Mouse (Mus musculus) kidney, postnatal 0 days (tissue): ENCODE results near the gene Atp6v0e2. TPM values are rescaled to one million over a fixed set of nuclear protein-coding genes. Genes with fewer than 3 reads are reported as not detected.

Experiments used
- ATAC-seq: fragments of 200-750 bp; cut with Nextera tagmentation; replicated peaks from 2 replicates; pipeline ENCODE4 v1.8.0; 2017; ENCODE audit warnings: low read depth, moderate number of reproducible peaks, moderate TSS enrichment, moderate library complexity; ENCODE audit not compliant: low FRiP score
- DNase-seq: peaks from one replicate; pipeline ENCODE4 v3.0.0-alpha.2; 2016; ENCODE audit warnings: low spot score
- H3K27ac ChIP-seq: fragments of 300-500 bp; sonication (generic); 2 replicates; pipeline ENCODE4 v1.5.1; 2014; ENCODE audit warnings: mild to moderate bottlenecking
- H3K27me3 ChIP-seq: fragments of 300-500 bp; sonication (generic); 2 replicates; pipeline ENCODE4 v1.6.1; 2014; ENCODE audit warnings: low read length, mixed read lengths; ENCODE audit not compliant: insufficient read depth
- H3K36me3 ChIP-seq: fragments of 300-500 bp; sonication (generic); 2 replicates; pipeline ENCODE4 v1.6.1; 2014; ENCODE audit warnings: low read length, mixed read lengths; ENCODE audit not compliant: insufficient read depth
- H3K4me1 ChIP-seq: fragments of 300-500 bp; sonication (generic); replicated peaks from 2 replicates; pipeline ENCODE4 v1.6.1; 2014; ENCODE audit warnings: antibody characterized with exemption, low read length, mixed read lengths; ENCODE audit not compliant: insufficient read depth
- H3K4me2 ChIP-seq: fragments of 300-500 bp; sonication (generic); 2 replicates; pipeline ENCODE4 v1.6.1; 2014; ENCODE audit warnings: mild to moderate bottlenecking, low read length, moderate library complexity, mixed read lengths
- H3K4me3 ChIP-seq: fragments of 300-500 bp; sonication (generic); replicated peaks from 2 replicates; pipeline ENCODE4 v1.5.1; 2014; ENCODE audit warnings: low read depth, low read length
- H3K9ac ChIP-seq: fragments of 300-500 bp; sonication (generic); 2 replicates; pipeline ENCODE4 v1.6.1; 2014; ENCODE audit warnings: low read depth, low read length
- H3K9me3 ChIP-seq: fragments of 300-500 bp; sonication (generic); replicated peaks from 2 replicates; pipeline ENCODE4 v1.6.1; 2016; ENCODE audit warnings: low read length, inconsistent platforms, mixed read lengths
- CTCF ChIP-seq: IDR thresholded peaks from 2 replicates; pipeline ENCODE4 v1.5.1; 2016; ENCODE audit warnings: antibody characterized with exemption, low read depth, mild to moderate bottlenecking, moderate library complexity
- WGBS: fragments of 180-500 bp; shearing (Covaris S2); extraction: QIAGEN DNeasy Blood & Tissue Kit; methylation state at CpG from one replicate; pipeline ENCODE4 v1.1.7; 2014; 5-methylcytosine and 5-hydroxymethylcytosine counted together
- polyA plus RNA-seq: library from polyadenylated mRNA; unstranded; fragments of >200 nt; fragmentation: Nextera tagmentation; extraction: Ambion mirVana; gene quantifications from 2 replicates; pipeline ENCODE4 v1.2.1, GENCODE M21; 2015

The Atp6v0e2 gene
- polyA plus RNA-seq, 1 experiment from 2014 or later: 31.1 TPM

GRCm38 (mm10) chr6:48546271-48546670, 8.9 kb downstream of the Atp6v0e2 start:
- Histone ChIP-seq H3K4me3 (no peak overlapping the region), H3K27ac (no peak overlapping the region), H3K4me2 (no peak overlapping the region), H3K27me3 (no peaks in the 10 kb centered on the region), H3K9me3 (no peaks in the 10 kb centered on the region), H3K36me3 (no peaks in the 10 kb centered on the region), H3K9ac (no peak overlapping the region), H3K4me1 (0 out of 2 replicates have a peak, but pooled peaks cover 5% of the 10 kb centered on the region)
- 38% methylated on average over 1 of the region's 1 CpGs for WGBS
- no peak for ATAC-seq
- peak; percentile 47 for DNase-seq
- peak; percentile 78 for TF ChIP-seq CTCF

- Histone ChIP-seq H3K9me3 (no peaks in the 10 kb centered on the region), H3K36me3 (no peaks in the 10 kb centered on the region), H3K27ac (no peak overlapping the region), H3K4me1 (0 out of 2 replicates have a peak, but pooled peaks cover 2% of the 10 kb centered on the region), H3K27me3 (no peaks in the 10 kb centered on the region), H3K9ac (no peak overlapping the region), H3K4me2 (no peak overlapping the region), H3K4me3 (no peak overlapping the region)
- 49% methylated on average over 4 of the region's 4 CpGs for WGBS
- TF ChIP-seq CTCF: no peak
- DNase-seq (no peak), ATAC-seq (no peak)
Observed at GRCm38 (mm10) chr6:48546858-48547257, 9.4 kb downstream of the Atp6v0e2 start.

- H3K9ac ChIP-seq: no peak overlapping the region
- 72% methylated on average over 6 of the region's 6 CpGs for WGBS
Observed at GRCm38 (mm10) chr6:48548314-48548713, 10.9 kb downstream of the Atp6v0e2 start.

DNA sequence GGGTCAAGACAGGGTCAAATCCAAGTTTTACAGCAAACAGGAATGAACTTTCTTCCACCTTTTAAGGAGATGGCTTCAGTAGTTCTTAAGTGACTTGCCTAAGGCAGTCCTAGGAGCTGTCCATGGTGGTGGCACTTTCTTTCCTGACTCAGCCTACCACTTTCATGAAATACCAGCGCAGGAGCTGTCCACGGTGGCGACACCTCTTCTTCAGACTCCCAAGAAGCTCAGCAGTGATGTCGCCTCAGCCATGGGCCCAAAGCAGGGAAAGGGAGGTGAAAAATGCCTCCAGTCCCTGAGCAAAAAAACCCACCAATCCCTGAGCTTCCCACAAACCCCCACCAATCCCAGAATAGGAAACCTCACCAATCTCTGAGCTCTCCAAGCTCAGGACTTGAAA, 15.5 kb downstream of the Atp6v0e2 start:
- WGBS: 73% methylated on average over 4 of the region's 4 CpGs
- peaks cover 3% of the 10 kb centered on the region; the same call in 1 of the 2 replicates for H3K4me1 ChIP-seq
- H3K27me3 ChIP-seq: no peaks in the 10 kb centered on the region
- no peak overlapping the region for H3K9ac ChIP-seq
- H3K4me2 ChIP-seq: no peak overlapping the region
- no peak for TF ChIP-seq CTCF
- H3K9me3 ChIP-seq: no peaks in the 10 kb centered on the region
- no peak for ATAC-seq
- H3K27ac ChIP-seq: no peak overlapping the region
- H3K36me3 ChIP-seq: no peaks in the 10 kb centered on the region
- no peak overlapping the region for H3K4me3 ChIP-seq
- DNase-seq: no peak

More at GRCm38 (mm10) chr6:48548314-48548713, 10.9 kb downstream of the Atp6v0e2 start:
- no peaks in the 10 kb centered on the region for H3K4me1 ChIP-seq
- no peaks in the 10 kb centered on the region for H3K27me3 ChIP-seq
- ATAC-seq: no peak
- no peak for DNase-seq
- H3K27ac ChIP-seq: no peak overlapping the region
- H3K36me3 ChIP-seq: no peaks in the 10 kb centered on the region
- H3K9me3 ChIP-seq: no peaks in the 10 kb centered on the region
- H3K4me3 ChIP-seq: no peak overlapping the region
- no peak for TF ChIP-seq CTCF
- H3K4me2 ChIP-seq: no peak overlapping the region

GRCm38 (mm10) chr6:48553819-48554218, 16.4 kb downstream of the Atp6v0e2 start:
- peak overlapping the region; percentile 69; the same call in 1 of the 2 replicates for H3K9ac ChIP-seq
- H3K4me1 ChIP-seq: peaks cover 3% of the 10 kb centered on the region; the same call in 1 of the 2 replicates
- no peak overlapping the region for H3K4me3 ChIP-seq
- H3K27me3 ChIP-seq: no peaks in the 10 kb centered on the region
- TF ChIP-seq CTCF: no peak
- peak overlapping the region; percentile 98 for H3K27ac ChIP-seq
- DNase-seq (no peak), ATAC-seq (0 out of 2 replicates have a peak, but pooled peaks have one; percentile 27)
- no peaks in the 10 kb centered on the region for H3K9me3 ChIP-seq
- WGBS: 77% methylated on average over 4 of the region's 4 CpGs
- peaks cover 3% of the 10 kb centered on the region; the same call in 1 of the 2 replicates for H3K36me3 ChIP-seq
- H3K4me2 ChIP-seq: peak overlapping the region; percentile 76

DNA sequence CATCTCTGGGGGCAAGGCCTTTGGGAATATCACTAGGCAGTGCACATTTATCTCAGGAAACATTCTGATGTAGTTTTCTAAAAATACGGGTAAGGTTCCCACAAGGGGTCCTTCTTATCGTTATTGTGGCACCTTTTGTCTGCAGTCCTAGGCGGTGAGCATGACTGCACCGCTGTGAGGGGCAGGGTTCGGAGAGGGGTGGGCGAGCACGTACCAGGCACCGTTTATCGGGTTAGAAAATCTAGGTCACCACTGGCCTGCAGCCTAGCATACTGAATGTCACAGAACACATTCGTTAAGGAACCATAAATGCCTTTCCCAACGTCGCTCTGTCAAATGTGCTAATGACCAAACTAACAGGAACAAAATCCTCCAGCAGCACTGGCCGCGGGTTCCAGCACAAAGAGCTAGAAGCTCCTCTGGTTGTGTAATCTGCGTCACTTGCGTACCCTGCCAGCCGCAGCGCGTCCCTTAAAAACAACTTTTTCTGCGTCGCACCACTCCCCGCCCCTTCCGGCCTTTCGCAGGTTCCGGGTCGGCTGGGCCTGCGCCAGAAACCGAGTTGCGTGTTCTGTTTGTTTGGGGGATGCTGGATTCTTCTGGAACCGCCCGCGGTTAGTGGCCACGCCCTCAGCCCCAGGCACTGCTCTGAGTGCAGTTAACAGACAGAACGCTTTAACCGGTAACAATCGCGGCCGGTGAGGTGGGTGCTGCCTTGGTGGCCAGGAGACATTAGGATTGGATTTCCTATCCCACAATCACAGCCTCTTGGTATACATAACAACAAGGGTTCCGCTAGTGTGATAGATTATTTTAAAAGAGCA, 17.1 kb downstream of the Atp6v0e2 start, which contains the start of gene Lrrc61:
TSS of gene Lrrc61 (plus strand) at position 517 of the 824 bp plus-strand sequence.
- DNase-seq (peak; percentile 98), ATAC-seq (peak; percentile 92)
- WGBS: 1% methylated on average over 39 of the region's 39 CpGs
- no peaks in the 10 kb centered on the region for H3K27me3 ChIP-seq
- H3K4me2 ChIP-seq: peak within 1 kb of the TSS; percentile 76
- H3K9ac ChIP-seq: peak within 1 kb of the TSS; percentile 69
- H3K4me1 ChIP-seq: peaks cover 3% of the 10 kb centered on the region; the same call in 1 of the 2 replicates
- no peak for TF ChIP-seq CTCF
- peaks cover 3% of the 10 kb centered on the region; the same call in 1 of the 2 replicates for H3K36me3 ChIP-seq
- peak within 1 kb of the TSS; percentile 46 for H3K4me3 ChIP-seq
- H3K9me3 ChIP-seq: no peaks in the 10 kb centered on the region
- H3K27ac ChIP-seq: peak within 1 kb of the TSS; percentile 98
